Mouse (Mus musculus) forebrain, embryonic 12.5 days (tissue): ENCODE data around the gene Sclt1. TPM values are rescaled to one million over a fixed set of nuclear protein-coding genes. Genes with fewer than 3 reads are reported as not detected.

Source experiments
- ATAC-seq: fragments of 200-750 bp; cut with Nextera tagmentation; 2 replicates; pipeline ENCODE4 v1.8.0; 2017; ENCODE audit warnings: moderate TSS enrichment; ENCODE audit not compliant: low FRiP score
- H3K27ac ChIP-seq: fragments of 300-500 bp; sonication (generic); 2 replicates; pipeline ENCODE4 v1.5.1; 2016; ENCODE audit warnings: mild to moderate bottlenecking
- H3K27me3 ChIP-seq: fragments of 300-500 bp; sonication (generic); 2 replicates; pipeline ENCODE4 v1.6.1; 2016; ENCODE audit warnings: mild to moderate bottlenecking
- H3K36me3 ChIP-seq: fragments of 300-500 bp; sonication (generic); replicated peaks from 2 replicates; pipeline ENCODE4 v1.6.1; 2016; ENCODE audit warnings: mild to moderate bottlenecking
- H3K4me1 ChIP-seq: fragments of 300-500 bp; sonication (generic); 2 replicates; pipeline ENCODE4 v1.6.1; 2016
- H3K4me2 ChIP-seq: fragments of 300-500 bp; sonication (generic); 2 replicates; pipeline ENCODE4 v1.6.1; 2016; ENCODE audit warnings: mild to moderate bottlenecking, moderate library complexity
- H3K4me3 ChIP-seq: fragments of 300-500 bp; sonication (generic); replicated peaks from 2 replicates; pipeline ENCODE4 v1.5.1; 2016; ENCODE audit warnings: mild to moderate bottlenecking
- H3K9ac ChIP-seq: fragments of 300-500 bp; sonication (generic); 2 replicates; pipeline ENCODE4 v1.6.1; 2016; ENCODE audit warnings: mild to moderate bottlenecking
- H3K9me3 ChIP-seq: fragments of 300-500 bp; sonication (generic); 2 replicates; pipeline ENCODE4 v1.6.1; 2016
- WGBS: fragments of 180-500 bp; shearing (Covaris S2); methylation state at CpG from one replicate; pipeline ENCODE4 v1.1.7; 2016; 5-methylcytosine and 5-hydroxymethylcytosine counted together
- polyA plus RNA-seq: library from polyadenylated mRNA; unstranded; fragments of >200 nt; fragmentation: Nextera tagmentation; extraction: Ambion mirVana; gene quantifications from 2 replicates; pipeline ENCODE4 v1.2.1, GENCODE M21; 2016

Sclt1 gene
- polyA plus RNA-seq, 1 experiment from 2014 or later: 31.7 TPM

DNA sequence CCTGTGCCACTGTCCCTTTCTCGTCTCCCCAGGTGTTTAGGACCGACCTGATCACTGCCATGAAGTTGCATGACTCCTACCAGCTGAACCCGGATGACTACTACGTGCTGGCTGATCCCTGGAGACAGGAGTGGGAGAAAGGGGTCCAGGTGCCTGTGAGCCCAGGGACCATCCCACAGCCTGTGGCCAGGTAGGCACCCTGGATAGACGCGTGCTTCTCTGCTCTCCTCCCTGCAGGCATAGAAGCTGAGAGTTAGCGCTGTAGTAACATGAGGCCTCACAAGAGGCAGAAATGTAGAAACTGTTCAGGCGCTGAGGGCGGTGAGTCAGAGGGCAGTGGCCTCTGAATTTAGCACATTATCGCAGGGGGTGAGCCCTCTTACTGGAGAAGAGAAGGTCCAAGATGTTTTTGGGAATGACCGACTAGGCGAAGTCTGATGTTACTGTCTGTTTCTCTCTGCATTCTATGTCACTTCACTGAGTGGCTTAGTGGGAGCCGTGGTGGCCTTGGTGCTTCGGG lies 150.6 kb downstream of the Sclt1 start:
- 94% methylated on average over 14 of the region's 14 CpGs for WGBS
- no peaks in the 10 kb centered on the region for H3K4me1 ChIP-seq
- no peak for ATAC-seq
- no peaks in the 10 kb centered on the region for H3K27me3 ChIP-seq
- no peak overlapping the region for H3K4me2 ChIP-seq
- no peak overlapping the region for H3K4me3 ChIP-seq
- H3K36me3 ChIP-seq: peaks cover 69% of the 10 kb centered on the region
- H3K27ac ChIP-seq: no peak overlapping the region
- no peaks in the 10 kb centered on the region for H3K9me3 ChIP-seq
- H3K9ac ChIP-seq: no peak overlapping the region

DNA sequence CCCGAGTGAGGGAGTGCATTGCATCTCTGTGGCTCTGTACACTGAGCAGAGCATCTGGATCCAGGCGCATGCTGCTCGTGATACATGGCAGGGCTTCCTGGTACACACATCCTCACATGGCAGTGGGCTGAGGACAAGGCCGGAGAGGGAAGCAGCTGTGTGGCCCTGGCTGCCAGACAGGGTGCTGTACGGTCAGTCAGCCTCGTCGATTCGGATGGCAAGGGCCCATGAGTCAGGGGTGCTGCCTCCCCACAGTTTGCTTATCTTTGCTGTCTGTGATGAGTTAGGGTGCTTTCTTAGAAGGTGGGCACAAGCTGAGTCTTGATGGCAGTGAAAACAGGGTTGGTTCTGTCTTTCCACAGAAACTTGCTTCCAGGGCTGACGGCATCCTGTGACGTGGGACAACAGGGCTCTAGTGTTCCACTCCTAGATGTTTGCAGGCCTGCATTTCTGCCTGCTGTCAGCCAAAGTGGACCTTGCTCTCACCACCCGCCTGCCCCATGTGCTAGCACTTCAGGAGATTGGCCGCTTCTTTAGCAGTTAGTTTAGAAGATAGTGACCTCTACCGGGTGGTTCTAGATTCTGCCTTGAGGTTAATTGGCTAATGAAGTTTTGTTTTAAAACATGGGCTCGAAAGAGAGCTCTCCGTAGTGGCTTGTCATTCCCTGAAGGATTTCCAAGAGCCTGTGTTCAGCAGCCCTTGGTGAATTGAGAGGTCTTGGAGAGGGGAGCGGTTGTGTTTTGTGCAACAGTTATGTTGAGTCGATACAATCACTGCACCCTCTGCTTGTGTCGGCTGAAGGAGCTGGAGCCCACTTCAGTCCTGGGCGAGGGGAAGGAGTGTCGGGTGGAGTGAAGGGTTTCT lies 151.4 kb downstream of the Sclt1 start:
- Histone ChIP-seq H3K9me3 (no peaks in the 10 kb centered on the region), H3K27ac (no peak overlapping the region), H3K4me2 (no peak overlapping the region), H3K4me3 (no peak overlapping the region), H3K27me3 (no peaks in the 10 kb centered on the region), H3K4me1 (no peaks in the 10 kb centered on the region), H3K36me3 (peaks cover 62% of the 10 kb centered on the region), H3K9ac (no peak overlapping the region)
- ATAC-seq: no peak
- 91% methylated on average over 20 of the region's 20 CpGs for WGBS

DNA sequence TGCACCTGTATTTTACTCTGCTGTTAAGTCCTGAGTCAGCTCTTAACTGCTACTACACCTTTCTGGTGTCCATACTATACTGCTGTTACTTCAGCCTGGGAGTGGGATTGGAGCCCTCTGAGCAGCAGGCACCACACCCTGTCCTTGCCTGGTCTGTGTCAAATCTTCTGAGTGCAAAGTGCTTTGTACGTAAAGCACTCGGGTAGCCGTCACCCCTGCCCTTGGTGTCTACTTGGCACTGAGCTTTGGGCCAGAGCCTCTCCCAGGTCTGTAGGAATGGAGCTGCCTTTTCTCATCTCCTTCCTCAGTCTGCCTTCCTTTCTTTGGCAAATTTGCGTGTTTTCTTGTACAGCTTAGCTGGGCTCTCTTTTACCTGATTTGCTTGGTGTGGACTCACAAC lies 152.3 kb downstream of the Sclt1 start:
- no peak overlapping the region for H3K4me2 ChIP-seq
- no peak overlapping the region for H3K27ac ChIP-seq
- no peak for ATAC-seq
- H3K27me3 ChIP-seq: no peaks in the 10 kb centered on the region
- H3K4me1 ChIP-seq: no peaks in the 10 kb centered on the region
- peaks cover 54% of the 10 kb centered on the region for H3K36me3 ChIP-seq
- 99% methylated on average over 4 of the region's 4 CpGs for WGBS
- H3K4me3 ChIP-seq: no peak overlapping the region
- H3K9ac ChIP-seq: no peak overlapping the region
- H3K9me3 ChIP-seq: no peaks in the 10 kb centered on the region

DNA sequence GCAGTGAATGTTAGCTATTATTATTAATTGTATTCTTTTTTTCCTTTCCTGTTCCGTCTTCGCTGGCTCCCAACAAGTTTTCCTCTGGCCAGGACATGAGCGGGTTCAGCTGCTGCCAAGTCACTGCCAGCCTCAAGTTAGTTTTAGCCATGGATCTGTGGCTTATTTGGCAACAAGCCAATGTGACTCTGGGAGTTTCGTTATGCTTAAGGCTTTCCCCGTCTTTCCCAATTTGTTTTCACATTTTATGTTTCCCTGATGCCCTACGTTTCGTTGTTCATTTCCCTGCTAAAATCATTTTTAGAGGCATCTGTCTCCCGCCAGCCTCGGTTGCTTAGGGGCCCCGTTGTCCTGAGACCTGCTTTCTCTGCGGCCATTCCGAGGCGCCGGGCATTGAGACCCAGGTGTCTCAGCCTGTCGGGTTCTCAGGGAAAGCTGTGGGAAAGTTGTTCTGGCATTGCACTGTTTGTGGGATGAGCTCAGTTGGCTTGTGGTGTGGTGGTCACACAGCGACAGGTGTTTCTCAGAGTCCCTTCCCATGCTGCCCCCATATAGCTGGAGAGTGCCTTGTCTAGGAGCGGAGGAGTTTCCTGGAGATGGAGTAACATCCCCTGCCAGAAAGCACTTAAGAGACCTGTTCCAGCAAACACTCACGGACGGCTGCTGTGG lies 152.9 kb downstream of the Sclt1 start:
- Histone ChIP-seq H3K36me3 (peaks cover 48% of the 10 kb centered on the region), H3K9me3 (no peaks in the 10 kb centered on the region), H3K4me1 (no peaks in the 10 kb centered on the region), H3K4me2 (no peak overlapping the region), H3K27ac (no peak overlapping the region), H3K4me3 (no peak overlapping the region), H3K27me3 (no peaks in the 10 kb centered on the region), H3K9ac (no peak overlapping the region)
- WGBS: 92% methylated on average over 19 of the region's 19 CpGs
- no peak for ATAC-seq

DNA sequence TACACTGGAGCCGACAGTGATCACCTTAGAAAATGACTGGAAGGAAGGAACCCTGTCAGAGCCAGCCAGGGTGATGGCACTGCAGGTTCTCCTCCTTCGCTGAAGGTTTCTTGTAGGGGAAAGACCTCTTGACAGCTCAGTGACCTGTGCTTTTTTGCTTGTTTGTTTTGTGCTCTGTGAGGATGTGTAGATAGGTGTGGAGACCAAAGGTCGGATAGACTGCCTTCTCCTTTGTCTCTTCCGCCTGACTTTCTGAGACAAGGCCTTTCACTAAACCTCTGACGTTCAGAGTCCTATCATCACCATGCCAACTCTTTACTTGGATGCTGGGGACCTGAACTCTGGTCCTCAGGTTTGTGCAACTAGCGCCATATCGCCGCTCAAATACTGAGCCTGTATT lies 153.8 kb downstream of the Sclt1 start:
- Histone ChIP-seq H3K9ac (no peak overlapping the region), H3K27me3 (no peaks in the 10 kb centered on the region), H3K4me2 (no peak overlapping the region), H3K9me3 (no peaks in the 10 kb centered on the region), H3K27ac (no peak overlapping the region), H3K4me1 (peaks cover 4% of the 10 kb centered on the region; the same call in 1 of the 2 replicates), H3K36me3 (peaks cover 39% of the 10 kb centered on the region), H3K4me3 (no peak overlapping the region)
- WGBS: 84% methylated on average over 8 of the region's 8 CpGs
- no peak for ATAC-seq

DNA sequence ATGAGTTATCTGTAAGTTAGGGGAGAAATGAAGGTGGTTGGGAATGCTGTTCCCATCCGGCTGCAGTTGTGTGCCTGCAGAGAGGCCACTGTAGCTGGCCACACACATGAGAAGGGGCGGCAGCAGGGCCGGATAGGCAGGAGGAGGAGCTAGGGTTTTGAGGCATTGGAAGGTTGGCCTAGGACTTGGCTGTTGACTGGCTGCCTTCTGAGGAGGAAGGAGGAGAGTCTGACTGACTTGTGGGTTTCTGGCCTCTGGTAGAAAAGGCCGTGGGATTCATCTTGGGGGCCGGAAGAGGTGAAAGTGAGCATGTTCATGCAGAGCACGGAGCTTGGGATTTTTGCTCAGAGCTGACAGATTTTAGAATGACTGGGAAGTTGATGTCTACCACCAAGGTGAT lies 154.7 kb downstream of the Sclt1 start:
- peaks cover 31% of the 10 kb centered on the region for H3K36me3 ChIP-seq

DNA sequence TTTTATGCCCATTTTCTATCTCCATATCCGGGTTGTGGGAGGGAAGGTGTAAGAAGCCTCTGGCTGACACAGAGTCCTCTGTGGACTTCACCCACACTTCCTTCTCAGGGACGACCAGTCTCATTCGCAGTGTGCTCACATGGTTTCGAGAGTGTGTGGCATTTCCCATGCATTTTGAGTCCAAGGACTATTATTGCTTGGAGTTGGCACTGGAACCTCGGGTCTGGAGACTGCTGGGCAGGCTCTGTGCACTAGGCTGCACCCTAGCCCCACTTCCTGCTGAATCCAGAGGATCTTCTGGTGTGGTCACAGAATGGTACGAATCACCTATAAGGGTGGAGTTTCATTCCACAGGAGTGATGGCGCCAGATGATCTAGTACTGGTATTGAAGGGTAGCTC lies 155.4 kb downstream of the Sclt1 start:
- Histone ChIP-seq H3K27ac (no peak overlapping the region), H3K4me2 (no peak overlapping the region), H3K4me3 (no peak overlapping the region), H3K4me1 (peaks cover 9% of the 10 kb centered on the region), H3K36me3 (peaks cover 24% of the 10 kb centered on the region), H3K27me3 (no peaks in the 10 kb centered on the region), H3K9ac (no peak overlapping the region), H3K9me3 (no peaks in the 10 kb centered on the region)
- 88% methylated on average over 7 of the region's 7 CpGs for WGBS
- no peak for ATAC-seq

More for the DNA sequence above, 154.7 kb downstream of the Sclt1 start:
- 77% methylated on average over 6 of the region's 6 CpGs for WGBS
- no peak overlapping the region for H3K9ac ChIP-seq
- H3K4me3 ChIP-seq: no peak overlapping the region
- H3K4me2 ChIP-seq: no peak overlapping the region
- H3K27me3 ChIP-seq: no peaks in the 10 kb centered on the region
- no peak for ATAC-seq
- H3K9me3 ChIP-seq: no peaks in the 10 kb centered on the region
- no peak overlapping the region for H3K27ac ChIP-seq
- H3K4me1 ChIP-seq: peaks cover 6% of the 10 kb centered on the region; the same call in 1 of the 2 replicates

DNA sequence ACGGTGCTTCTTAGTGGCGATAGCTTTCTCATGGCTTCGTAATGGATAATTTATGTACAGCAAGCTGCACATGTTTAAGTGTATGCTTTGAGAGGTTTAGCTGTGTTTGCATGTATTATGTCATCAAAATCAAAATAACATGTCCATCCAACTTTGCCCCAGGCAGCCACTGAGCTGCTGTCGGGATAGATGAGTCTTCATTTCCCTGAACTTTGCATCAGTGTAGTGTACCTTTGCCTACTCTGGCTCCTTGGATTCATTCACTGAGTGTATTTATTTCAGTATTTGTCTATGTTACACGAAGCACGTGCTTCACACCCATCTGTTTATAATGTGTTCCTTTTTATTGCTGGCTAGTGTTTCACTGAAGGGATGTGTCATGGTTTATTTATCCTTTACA lies 156.0 kb downstream of the Sclt1 start:
- no peak for ATAC-seq
- WGBS: 85% methylated on average over 6 of the region's 6 CpGs
- no peak overlapping the region for H3K9ac ChIP-seq

DNA sequence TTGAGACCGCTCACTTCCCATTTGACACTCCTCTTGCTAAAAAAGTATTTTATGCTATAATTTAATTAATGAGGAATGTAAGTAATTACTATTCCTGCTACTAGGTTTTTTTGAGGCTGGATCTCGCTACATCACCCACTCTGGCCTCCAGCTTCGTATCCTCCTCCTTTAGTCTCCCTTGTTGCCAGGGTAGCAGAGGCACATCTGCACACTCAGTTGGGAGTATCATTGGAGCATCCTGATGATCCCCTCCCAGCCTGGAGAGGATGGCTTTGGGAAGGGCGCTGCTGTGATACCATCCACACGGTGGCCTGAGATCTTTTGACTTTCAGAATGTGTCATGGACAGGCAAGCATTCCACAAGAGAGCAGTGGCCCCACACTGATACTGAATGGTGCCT lies 156.8 kb downstream of the Sclt1 start:
- Histone ChIP-seq H3K9me3 (no peaks in the 10 kb centered on the region), H3K4me2 (no peak overlapping the region), H3K36me3 (0 out of 2 replicates have a peak, but pooled peaks cover 11% of the 10 kb centered on the region), H3K9ac (no peak overlapping the region), H3K27ac (no peak overlapping the region), H3K4me1 (peaks cover 22% of the 10 kb centered on the region), H3K27me3 (no peaks in the 10 kb centered on the region), H3K4me3 (no peak overlapping the region)
- WGBS: 90% methylated on average over 5 of the region's 5 CpGs
- no peak for ATAC-seq

More for the DNA sequence above, 156.0 kb downstream of the Sclt1 start:
- H3K4me3 ChIP-seq: no peak overlapping the region
- no peak overlapping the region for H3K27ac ChIP-seq
- peaks cover 18% of the 10 kb centered on the region; the same call in 1 of the 2 replicates for H3K36me3 ChIP-seq
- peaks cover 14% of the 10 kb centered on the region for H3K4me1 ChIP-seq
- no peaks in the 10 kb centered on the region for H3K27me3 ChIP-seq
- no peaks in the 10 kb centered on the region for H3K9me3 ChIP-seq
- H3K4me2 ChIP-seq: no peak overlapping the region

DNA sequence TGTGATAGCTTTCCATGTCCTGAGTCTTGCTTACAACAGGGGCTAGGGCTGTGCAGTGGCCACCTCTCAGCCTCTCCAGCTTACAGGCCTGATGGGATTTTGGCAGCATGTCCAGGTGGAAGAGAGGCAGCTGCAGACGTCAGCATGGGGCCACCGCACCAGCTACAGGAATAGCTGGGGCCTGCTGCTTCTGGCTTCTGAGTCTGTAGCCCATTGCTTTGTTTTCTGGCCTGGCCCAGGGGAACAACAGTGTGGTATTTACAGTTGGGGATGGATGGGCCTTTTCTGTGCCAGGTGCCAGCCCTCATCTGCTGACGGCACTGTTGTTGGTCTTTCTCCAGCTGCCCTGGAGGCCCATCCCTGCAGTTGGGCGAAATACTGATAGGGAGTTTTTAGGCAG lies 158.7 kb downstream of the Sclt1 start:
- no peak overlapping the region for H3K9ac ChIP-seq
- no peak overlapping the region for H3K4me3 ChIP-seq
- H3K27me3 ChIP-seq: 0 out of 2 replicates have a peak, but pooled peaks cover under 1% of the 10 kb centered on the region
- no peak overlapping the region for H3K4me2 ChIP-seq
- H3K36me3 ChIP-seq: no peaks in the 10 kb centered on the region
- H3K4me1 ChIP-seq: peaks cover 39% of the 10 kb centered on the region
- 78% methylated on average over 4 of the region's 4 CpGs for whole genome bisulfite sequencing
- no peak overlapping the region for H3K27ac ChIP-seq
- ATAC-seq: no peak
- H3K9me3 ChIP-seq: no peaks in the 10 kb centered on the region

DNA sequence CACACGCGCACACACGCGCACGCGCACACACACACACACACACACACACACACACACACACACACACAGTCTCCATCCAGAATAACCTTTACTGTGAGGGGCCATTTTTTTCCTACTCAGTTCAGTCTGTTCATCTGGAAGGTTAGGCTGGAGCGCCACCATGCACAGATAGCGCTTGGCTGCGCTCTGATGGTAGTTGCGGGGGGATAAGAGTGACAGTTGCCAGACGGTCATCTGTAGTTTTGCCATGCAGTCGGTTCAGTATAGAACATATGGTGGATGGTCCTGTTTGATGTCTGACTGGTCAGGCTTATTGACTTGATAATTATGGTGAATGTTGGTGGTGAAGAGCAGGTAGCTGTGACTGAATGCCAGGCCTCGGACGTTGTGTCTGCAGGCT lies 159.2 kb downstream of the Sclt1 start:
- H3K36me3 ChIP-seq: no peaks in the 10 kb centered on the region
- WGBS: 95% methylated on average over 14 of the region's 14 CpGs
- H3K27me3 ChIP-seq: 0 out of 2 replicates have a peak, but pooled peaks cover 5% of the 10 kb centered on the region
- no peak overlapping the region for H3K9ac ChIP-seq
- no peak overlapping the region for H3K4me2 ChIP-seq
- peaks cover 43% of the 10 kb centered on the region for H3K4me1 ChIP-seq
- no peak for ATAC-seq
- H3K4me3 ChIP-seq: no peak overlapping the region
- no peaks in the 10 kb centered on the region for H3K9me3 ChIP-seq
- H3K27ac ChIP-seq: no peak overlapping the region

DNA sequence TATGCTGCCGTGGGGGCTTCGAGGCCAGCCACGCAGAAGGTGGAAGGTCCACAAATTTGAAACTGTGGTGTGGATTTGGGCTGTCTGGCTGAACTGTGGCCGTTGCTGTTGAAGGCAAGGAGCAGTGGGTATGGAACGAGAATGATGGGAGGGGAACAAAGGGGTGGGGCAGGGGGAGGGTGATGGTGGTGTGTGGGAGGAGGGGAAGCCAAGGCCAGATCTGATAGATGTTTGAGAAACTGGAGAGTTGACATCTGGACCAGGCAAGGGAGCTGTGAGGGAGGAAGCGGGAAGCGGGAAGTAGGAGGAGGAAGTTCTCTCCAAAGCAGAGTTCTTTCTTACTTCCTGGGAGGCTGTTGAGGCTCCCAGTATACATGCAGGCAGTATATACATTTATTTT lies 160.1 kb downstream of the Sclt1 start:
- 81% methylated on average over 7 of the region's 7 CpGs for WGBS
- Histone ChIP-seq H3K4me3 (no peak overlapping the region), H3K9ac (no peak overlapping the region)

More for the DNA sequence above, 160.1 kb downstream of the Sclt1 start:
- H3K4me1 ChIP-seq: peaks cover 43% of the 10 kb centered on the region
- no peaks in the 10 kb centered on the region for H3K9me3 ChIP-seq
- H3K36me3 ChIP-seq: no peaks in the 10 kb centered on the region
- H3K27ac ChIP-seq: no peak overlapping the region
- H3K4me2 ChIP-seq: no peak overlapping the region
- ATAC-seq: no peak
- 0 out of 2 replicates have a peak, but pooled peaks cover 5% of the 10 kb centered on the region for H3K27me3 ChIP-seq
